Mouse (Mus musculus) C2C12 (cell line): ENCODE measurements around the gene Gadd45a.

Experiments
- CEBPB ChIP-seq: IDR thresholded peaks from one replicate; pipeline ENCODE4 v1.6.1; 2011; ENCODE audit warnings: low read depth, mild to moderate bottlenecking, control low read depth, moderate library complexity
- CTCF ChIP-seq: IDR thresholded peaks from one replicate; pipeline ENCODE4 v1.5.1; 2011; ENCODE audit not compliant: control insufficient read depth, insufficient read depth, insufficient read length
- MYOG ChIP-seq: IDR thresholded peaks from one replicate; pipeline ENCODE4 v1.6.1; 2011; ENCODE audit not compliant: control insufficient read depth, insufficient read length; ENCODE audit errors: extremely low read depth

DNA sequence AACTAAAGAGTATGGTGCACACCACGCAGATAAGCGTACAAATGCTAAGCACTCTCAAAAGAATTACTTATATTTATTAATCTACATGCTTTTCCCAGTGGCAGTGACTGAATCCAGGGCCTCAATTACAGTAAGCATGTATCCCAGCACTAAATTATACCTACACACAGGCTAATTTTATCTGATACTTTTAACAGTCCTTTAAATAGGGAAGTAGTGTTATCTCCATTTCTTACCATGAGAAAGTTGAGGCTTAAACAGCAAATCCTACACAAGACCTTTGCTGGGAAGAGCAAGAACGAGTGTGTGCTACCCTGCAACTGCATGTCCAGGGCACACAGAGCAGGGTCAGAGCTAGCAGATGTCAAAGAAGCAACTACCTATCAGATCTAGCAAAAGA is 27.4 kb downstream of the Gadd45a start:
- TF ChIP-seq CEBPB, result no peak
- no peak for TF ChIP-seq MYOG
- TF ChIP-seq CTCF, result no peak
